Mouse (Mus musculus): ENCODE data around the gene Pfkm. TPM values are rescaled to one million over a fixed set of nuclear protein-coding genes. Genes with fewer than 3 reads are reported as not detected.

Gene Pfkm
- polyA plus RNA-seq, 1 experiment from 2014 or later, result 34.2 TPM

DNA sequence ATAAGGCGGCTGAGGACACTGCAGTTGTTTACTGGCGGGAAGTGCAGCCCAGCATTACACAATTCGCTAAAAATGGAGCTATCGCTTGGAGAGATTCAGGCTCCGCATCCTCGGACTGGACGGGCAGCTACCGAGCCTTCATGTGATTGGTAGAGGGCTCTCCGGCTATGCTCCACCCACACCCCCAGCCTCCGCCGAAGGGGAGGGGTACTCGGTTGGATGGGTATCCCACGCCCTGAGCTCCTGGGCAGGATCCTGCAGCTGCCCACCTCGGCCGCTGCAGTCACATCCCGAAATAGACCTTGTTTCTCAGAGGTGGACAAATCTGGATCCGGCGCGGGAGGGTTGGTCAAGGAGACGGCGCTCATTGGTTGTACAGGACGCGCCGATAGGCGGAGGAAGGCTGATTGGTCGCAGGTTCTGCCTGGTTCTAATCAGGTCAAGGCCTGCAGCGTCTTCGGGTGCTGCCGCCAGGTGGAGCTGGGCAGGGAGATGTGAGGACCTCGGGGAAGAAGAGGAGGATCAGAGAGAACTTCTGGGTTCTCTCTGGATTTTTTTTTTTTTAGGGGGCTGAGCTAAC lies 88.8 kb downstream of the Pfkm start:
- Histone ChIP-seq H3K27ac (ENCODE audit: low read depth, low read length) (peak overlapping the region; percentile 66; the same call in 1 of the 2 replicates), H3K4me2 (replicated peaks; ENCODE audit: low read depth, low read length) (peak overlapping the region; percentile 73), H3K9ac (ENCODE audit: low read depth, low read length) (peak overlapping the region; percentile 42), H3K27me3 (ENCODE audit: control insufficient read depth, insufficient read depth, low read length) (no peaks in the 10 kb centered on the region), H3K36me3 (ENCODE audit: control insufficient read depth, insufficient read depth, low read length) (no peaks in the 10 kb centered on the region), H3K4me1 (ENCODE audit: control insufficient read depth, insufficient read depth, low read length) (peaks cover 9% of the 10 kb centered on the region; the same call in 1 of the 2 replicates), H3K4me3 (ENCODE audit: low read length) (peak overlapping the region; percentile 47), H3K9me3 (ENCODE audit: control insufficient read depth, low read length) (no peaks in the 10 kb centered on the region)
- peak; percentile 98 for ATAC-seq (ENCODE audit: low FRiP score, low TSS enrichment)
- WGBS, result under 1% methylated on average over 30 of the region's 30 CpGs

Other genes starting within 250 kb of the Pfkm start
- gene Hdac7, start 248.1 kb upstream of the Pfkm start, polyA plus RNA-seq (2014; fragmentation: Nextera tagmentation; extraction: Ambion mirVana), result 32.2 and 34.1 TPM in 2 replicates
- gene Vdr, start 182.0 kb upstream of the Pfkm start, polyA plus RNA-seq (2014; fragmentation: Nextera tagmentation; extraction: Ambion mirVana), result 1.4 and 2.8 TPM in 2 replicates
- 40.9 and 44.9 TPM in 2 replicates for gene Tmem106c, start 128.4 kb upstream of the Pfkm start, polyA plus RNA-seq (2014; fragmentation: Nextera tagmentation; extraction: Ambion mirVana)
- gene Col2a1, start 87.9 kb upstream of the Pfkm start, polyA plus RNA-seq (2014; fragmentation: Nextera tagmentation; extraction: Ambion mirVana), result 13.8 and 23.9 TPM in 2 replicates
- gene Senp1, start 1.2 kb downstream of the Pfkm start, polyA plus RNA-seq (2014; fragmentation: Nextera tagmentation; extraction: Ambion mirVana), result 25.9 and 41.2 TPM in 2 replicates
- gene Asb8, start 73.0 kb downstream of the Pfkm start, polyA plus RNA-seq (2014; fragmentation: Nextera tagmentation; extraction: Ambion mirVana), result 40.6 and 52.6 TPM in 2 replicates
- 0.99 and 1.2 TPM in 2 replicates for gene Ccdc184, start 74.6 kb downstream of the Pfkm start, polyA plus RNA-seq (2014; fragmentation: Nextera tagmentation; extraction: Ambion mirVana)
- not detected in 2 replicates for gene Olfr288, start 103.0 kb downstream of the Pfkm start, polyA plus RNA-seq (2014; fragmentation: Nextera tagmentation; extraction: Ambion mirVana)
- gene Gm44579, start 128.4 kb downstream of the Pfkm start, polyA plus RNA-seq (2014; fragmentation: Nextera tagmentation; extraction: Ambion mirVana), result not detected in 2 replicates
- gene Olfr287, start 128.5 kb downstream of the Pfkm start, polyA plus RNA-seq (2014; fragmentation: Nextera tagmentation; extraction: Ambion mirVana), result not detected in 2 replicates
- not detected in 2 replicates for gene Olfr286, start 141.9 kb downstream of the Pfkm start, polyA plus RNA-seq (2014; fragmentation: Nextera tagmentation; extraction: Ambion mirVana)
- gene H1fnt, start 164.7 kb downstream of the Pfkm start, polyA plus RNA-seq (2014; fragmentation: Nextera tagmentation; extraction: Ambion mirVana), result not detected in 2 replicates
- gene Zfp641, start 203.6 kb downstream of the Pfkm start, polyA plus RNA-seq (2014; fragmentation: Nextera tagmentation; extraction: Ambion mirVana), result 0.47 and 1.3 TPM in 2 replicates
- not detected in 2 replicates for gene Olfr285, start 224.8 kb downstream of the Pfkm start, polyA plus RNA-seq (2014; fragmentation: Nextera tagmentation; extraction: Ambion mirVana)
- not detected in 2 replicates for gene Olfr284, start 248.4 kb downstream of the Pfkm start, polyA plus RNA-seq (2014; fragmentation: Nextera tagmentation; extraction: Ambion mirVana)